Mouse (Mus musculus) lung, postnatal 0 days (tissue): ENCODE results near the gene Gins1. TPM values are rescaled to one million over a fixed set of nuclear protein-coding genes. Genes with fewer than 3 reads are reported as not detected.
A peak's percentile ranks its signal among the peaks of the same experiment; 100 is the strongest.

Experiments
- ATAC-seq: fragments of 200-750 bp; cut with Nextera tagmentation; 2 replicates; pipeline ENCODE4 v1.8.0; 2017; ENCODE audit warnings: moderate library complexity
- DNase-seq: peaks from one replicate; pipeline ENCODE4 v3.0.0-alpha.2; 2016; ENCODE audit warnings: low spot score
- H3K27ac ChIP-seq: fragments of 300-500 bp; sonication (generic); 2 replicates; pipeline ENCODE4 v1.5.1; 2014; ENCODE audit warnings: antibody characterized with exemption, mild to moderate bottlenecking, low read length, mixed read lengths
- H3K27me3 ChIP-seq: fragments of 300-500 bp; sonication (generic); replicated peaks from 2 replicates; pipeline ENCODE4 v1.6.1; 2014; ENCODE audit warnings: low read length, mixed read lengths; ENCODE audit not compliant: insufficient read depth
- H3K36me3 ChIP-seq: fragments of 300-500 bp; sonication (generic); 2 replicates; pipeline ENCODE4 v1.6.1; 2014; ENCODE audit warnings: low read length, mixed read lengths; ENCODE audit not compliant: insufficient read depth
- H3K4me1 ChIP-seq: fragments of 300-500 bp; sonication (generic); 2 replicates; pipeline ENCODE4 v1.6.1; 2014; ENCODE audit warnings: antibody characterized with exemption, low read depth, low read length, mixed read lengths; ENCODE audit not compliant: insufficient read depth
- H3K4me2 ChIP-seq: fragments of 300-500 bp; sonication (generic); replicated peaks from 2 replicates; pipeline ENCODE4 v1.6.1; 2014; ENCODE audit warnings: low read depth, mild to moderate bottlenecking, low read length, moderate library complexity, mixed read lengths
- H3K4me3 ChIP-seq: fragments of 300-500 bp; sonication (generic); 2 replicates; pipeline ENCODE4 v1.5.1; 2014; ENCODE audit warnings: low read depth, low read length
- H3K9ac ChIP-seq: fragments of 300-500 bp; sonication (generic); replicated peaks from 2 replicates; pipeline ENCODE4 v1.6.1; 2014; ENCODE audit warnings: low read depth, mild to moderate bottlenecking
- H3K9me3 ChIP-seq: fragments of 300-500 bp; sonication (generic); 2 replicates; pipeline ENCODE4 v1.6.1; 2016; ENCODE audit warnings: low read length, mixed read lengths
- CTCF ChIP-seq: IDR thresholded peaks from 2 replicates; pipeline ENCODE4 v1.5.1; 2016; ENCODE audit warnings: antibody characterized with exemption, mild to moderate bottlenecking
- EP300 ChIP-seq: IDR thresholded peaks from 2 replicates; pipeline ENCODE4 v1.6.1; 2016; ENCODE audit warnings: antibody characterized with exemption, mild to moderate bottlenecking, control low read depth
- WGBS: fragments of 180-500 bp; shearing (Covaris S2); extraction: QIAGEN DNeasy Blood & Tissue Kit; methylation state at CpG from one replicate; pipeline ENCODE4 v1.1.7; 2014; 5-methylcytosine and 5-hydroxymethylcytosine counted together
- polyA plus RNA-seq: library from polyadenylated mRNA; unstranded; fragments of >200 nt; fragmentation: Nextera tagmentation; extraction: Ambion mirVana; gene quantifications from 2 replicates; pipeline ENCODE4 v1.2.1, GENCODE M21; 2015

Gins1 gene
- polyA plus RNA-seq, 1 experiment from 2014 or later, result 4.4 TPM

DNA sequence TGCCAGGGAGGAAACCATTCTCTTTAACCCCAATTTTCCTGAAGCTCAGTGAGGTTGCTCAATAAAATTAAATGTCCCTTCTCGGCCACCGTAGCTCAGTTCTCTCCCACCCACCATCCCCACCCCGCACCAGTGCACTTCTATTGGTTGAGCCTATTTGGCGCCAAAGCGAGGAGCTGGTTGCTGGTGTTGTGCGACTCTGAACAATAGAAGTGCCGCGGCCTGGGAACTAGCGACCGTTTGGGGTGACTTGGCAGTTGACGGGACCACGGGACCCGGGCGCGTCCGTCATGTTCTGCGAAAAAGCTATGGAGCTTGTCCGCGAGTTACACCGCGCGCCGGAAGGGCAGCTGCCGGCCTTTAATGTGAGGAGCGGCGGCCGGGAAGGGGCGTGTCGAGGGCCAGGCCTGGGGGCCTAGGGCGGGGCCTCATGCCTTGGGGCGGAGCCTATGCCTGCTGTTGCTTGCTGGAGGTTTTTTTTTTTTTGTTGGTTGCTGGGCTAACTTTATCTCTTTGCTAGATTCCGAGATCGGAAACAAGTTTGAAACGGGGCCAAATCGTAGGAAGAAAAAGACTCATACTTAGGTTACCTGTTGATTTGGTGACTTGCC, 4.3 kb downstream of the Gins1 start:
- DNase-seq, result peak; percentile 96
- H3K4me3 ChIP-seq, result peak overlapping the region; percentile 67
- WGBS, result under 1% methylated on average over 35 of the region's 35 CpGs

DNA sequence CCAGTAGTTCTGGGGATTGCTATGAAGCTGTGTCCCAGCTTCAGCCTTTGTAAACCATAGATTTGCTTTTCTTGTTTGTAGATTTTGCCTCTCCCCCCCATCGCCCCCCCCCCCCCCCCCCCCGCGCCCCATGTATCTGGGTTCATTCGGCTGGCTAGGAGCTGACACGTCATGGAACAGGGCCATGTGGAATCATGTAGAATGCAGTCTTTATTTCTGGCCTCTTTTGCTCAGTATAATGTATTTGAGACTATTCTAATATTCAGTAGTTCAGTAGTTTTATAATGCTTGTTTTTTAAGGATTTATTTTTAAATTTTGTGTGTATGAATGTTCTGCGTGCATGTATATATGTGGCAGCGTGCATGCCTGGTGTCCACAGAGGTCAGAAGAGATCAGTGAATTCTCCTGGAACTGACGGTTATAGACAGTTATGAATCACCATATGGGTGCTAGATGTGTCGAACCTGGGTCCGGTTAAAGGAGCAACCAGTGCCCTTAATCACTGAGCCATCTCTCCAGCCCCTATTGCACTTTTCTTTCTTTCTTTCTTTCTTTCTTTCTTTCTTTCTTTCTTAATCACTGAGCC, 5.2 kb downstream of the Gins1 start:
- no peak for DNase-seq
- no peak for TF ChIP-seq CTCF
- no peak for TF ChIP-seq EP300
- peak overlapping the region; percentile 48 for H3K9ac ChIP-seq
- no peaks in the 10 kb centered on the region for H3K4me1 ChIP-seq
- H3K4me2 ChIP-seq, result peak overlapping the region; percentile 66
- H3K4me3 ChIP-seq, result peak overlapping the region; percentile 67
- H3K36me3 ChIP-seq, result no peaks in the 10 kb centered on the region
- H3K27ac ChIP-seq, result 0 out of 2 replicates have a peak overlapping the region, but pooled peaks have one; percentile 84
- no peaks in the 10 kb centered on the region for H3K9me3 ChIP-seq
- 22% methylated on average over 9 of the region's 10 CpGs for WGBS
- ATAC-seq, result no peak
- no peaks in the 10 kb centered on the region for H3K27me3 ChIP-seq

More for the DNA sequence above, 4.3 kb downstream of the Gins1 start:
- Histone ChIP-seq H3K9ac (peak overlapping the region; percentile 48), H3K4me1 (no peaks in the 10 kb centered on the region), H3K27ac (peak overlapping the region; percentile 84), H3K4me2 (peak overlapping the region; percentile 66), H3K36me3 (no peaks in the 10 kb centered on the region), H3K27me3 (no peaks in the 10 kb centered on the region), H3K9me3 (no peaks in the 10 kb centered on the region)
- TF ChIP-seq EP300 (peak; percentile 74), CTCF (no peak)
- ATAC-seq, result peak; percentile 96

DNA sequence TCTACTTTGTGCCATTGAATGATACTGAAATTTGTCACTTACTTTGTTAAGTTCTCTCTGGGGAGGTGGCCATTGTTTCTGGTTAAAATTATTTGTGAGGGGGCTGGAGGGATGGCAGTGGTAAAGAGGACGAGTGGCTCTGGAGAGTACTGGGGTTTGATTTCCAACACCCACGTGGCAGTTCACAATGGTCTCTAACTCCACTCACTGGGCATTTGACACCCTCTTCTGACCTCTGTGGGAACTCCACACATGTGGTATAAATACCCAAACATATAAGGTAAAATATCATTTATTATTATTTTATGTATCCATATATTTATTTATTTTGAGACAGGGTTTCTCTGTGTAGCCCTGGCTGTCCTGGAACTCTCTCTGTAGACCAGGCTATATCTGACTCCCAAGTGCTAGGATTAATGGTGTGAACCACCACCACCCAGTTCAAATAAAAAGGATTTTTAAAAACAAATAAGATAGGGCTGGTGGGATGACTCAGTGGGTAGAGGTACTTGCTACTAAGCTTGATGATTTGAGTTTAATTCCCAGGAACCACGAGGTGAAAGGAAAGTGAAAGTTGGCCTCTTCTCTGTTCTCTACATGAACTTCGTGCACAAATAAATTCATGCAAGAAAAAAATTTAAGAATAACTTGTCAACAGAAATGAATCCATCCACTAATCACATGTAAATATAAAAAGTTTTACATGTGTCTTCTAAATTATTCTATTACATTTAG, 9.7 kb downstream of the Gins1 start:
- ATAC-seq (no peak), DNase-seq (no peak)
- no peaks in the 10 kb centered on the region for H3K27me3 ChIP-seq
- H3K4me1 ChIP-seq, result no peaks in the 10 kb centered on the region
- no peak overlapping the region for H3K4me2 ChIP-seq
- H3K27ac ChIP-seq, result no peak overlapping the region
- H3K9ac ChIP-seq, result no peak overlapping the region
- H3K36me3 ChIP-seq, result no peaks in the 10 kb centered on the region
- TF ChIP-seq EP300 (no peak), CTCF (no peak)
- no peak overlapping the region for H3K4me3 ChIP-seq
- 71% methylated on average over 4 of the region's 4 CpGs for WGBS
- H3K9me3 ChIP-seq, result no peaks in the 10 kb centered on the region

DNA sequence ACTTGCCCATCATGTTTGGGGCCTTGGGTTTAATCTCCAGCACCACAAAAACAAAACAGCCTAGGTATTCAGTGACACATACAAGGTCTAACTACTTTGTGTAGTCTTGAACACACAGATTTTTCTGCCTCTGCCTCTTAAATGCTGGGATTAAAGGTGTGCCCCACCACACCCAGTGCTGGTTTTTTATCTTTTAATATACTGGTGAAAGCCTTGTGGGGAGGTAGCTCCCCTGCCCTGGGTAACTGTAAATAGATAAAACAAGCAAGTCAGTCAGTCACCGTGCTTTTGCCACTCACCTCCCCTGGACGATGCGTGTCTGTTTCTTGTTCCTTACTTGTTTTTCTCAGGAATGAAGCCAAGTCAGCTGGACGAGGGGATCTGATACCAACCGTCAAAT, 10.6 kb downstream of the Gins1 start:
- ATAC-seq (no peak), DNase-seq (no peak)
- Histone ChIP-seq H3K27me3 (no peaks in the 10 kb centered on the region), H3K36me3 (no peaks in the 10 kb centered on the region), H3K27ac (no peak overlapping the region), H3K4me2 (no peak overlapping the region), H3K4me1 (no peaks in the 10 kb centered on the region), H3K9me3 (no peaks in the 10 kb centered on the region), H3K4me3 (no peak overlapping the region), H3K9ac (no peak overlapping the region)
- WGBS, result 89% methylated on average over 5 of the region's 5 CpGs
- no peak for TF ChIP-seq EP300
- no peak for TF ChIP-seq CTCF

DNA sequence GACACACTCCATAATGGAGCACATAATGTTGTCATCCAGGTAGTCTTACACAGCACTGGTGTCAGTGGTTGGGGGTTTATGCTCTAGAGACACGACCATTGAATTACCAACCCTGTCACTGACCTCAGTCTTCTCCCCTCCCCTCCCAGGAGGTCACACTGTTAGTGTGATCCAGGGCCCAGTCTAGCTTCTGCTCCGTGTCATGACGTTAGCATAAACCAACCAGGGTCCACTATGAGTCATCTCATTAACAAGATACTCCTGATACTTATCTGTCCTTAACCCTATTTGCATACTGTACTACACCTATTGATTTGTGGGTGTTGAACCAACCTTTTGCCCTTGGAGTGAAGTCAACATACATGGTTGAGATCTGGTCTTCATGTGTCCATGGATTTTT, 13.5 kb downstream of the Gins1 start:
- WGBS, result 90% methylated on average over 3 of the region's 3 CpGs
- Histone ChIP-seq H3K4me3 (no peak overlapping the region), H3K27me3 (no peaks in the 10 kb centered on the region), H3K9ac (no peak overlapping the region), H3K36me3 (no peaks in the 10 kb centered on the region), H3K9me3 (no peaks in the 10 kb centered on the region), H3K4me1 (no peaks in the 10 kb centered on the region), H3K27ac (no peak overlapping the region), H3K4me2 (no peak overlapping the region)
- no peak for DNase-seq
- no peak for ATAC-seq
- TF ChIP-seq EP300 (no peak), CTCF (no peak)

DNA sequence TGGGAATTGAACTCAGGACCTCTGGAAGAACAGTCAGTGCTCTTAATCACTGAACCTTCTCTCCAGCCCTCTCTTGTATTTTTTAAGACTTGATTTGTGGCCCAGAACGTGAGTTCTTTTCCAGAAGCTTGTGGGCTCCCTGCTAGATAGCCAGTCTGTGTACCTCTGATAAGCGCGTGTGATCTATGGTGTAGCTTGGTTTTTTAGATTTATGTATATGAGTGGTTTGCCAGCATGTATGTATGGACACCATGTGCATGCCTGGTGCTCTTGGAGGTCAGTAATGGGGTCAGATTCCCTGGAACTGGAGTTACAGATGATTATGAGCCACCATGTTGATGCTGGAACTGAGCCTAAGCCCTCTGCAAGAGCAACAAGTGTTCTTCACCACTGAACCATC, 15.3 kb downstream of the Gins1 start:
- H3K36me3 ChIP-seq, result no peaks in the 10 kb centered on the region
- no peaks in the 10 kb centered on the region for H3K9me3 ChIP-seq
- no peak overlapping the region for H3K4me2 ChIP-seq
- H3K9ac ChIP-seq, result no peak overlapping the region
- DNase-seq, result no peak
- ATAC-seq, result no peak
- no peak overlapping the region for H3K27ac ChIP-seq
- H3K27me3 ChIP-seq, result no peaks in the 10 kb centered on the region
- WGBS, result 89% methylated on average over 3 of the region's 3 CpGs
- no peaks in the 10 kb centered on the region for H3K4me1 ChIP-seq
- TF ChIP-seq CTCF (no peak), EP300 (no peak)
- H3K4me3 ChIP-seq, result no peak overlapping the region
